Mouse (Mus musculus) thymus, postnatal 0 days (tissue): Measurements from ENCODE around the gene Parvb. TPM values are rescaled to one million over a fixed set of nuclear protein-coding genes. Genes with fewer than 3 reads are reported as not detected.

Source experiments
- DNase-seq: peaks from one replicate; pipeline ENCODE4 v3.0.0-alpha.2; 2015; ENCODE audit warnings: low spot score
- polyA plus RNA-seq: library from polyadenylated mRNA; unstranded; fragments of >200 nt; fragmentation: Nextera tagmentation; extraction: Ambion mirVana; gene quantifications from 2 replicates; pipeline ENCODE4 v1.2.1, GENCODE M21; 2015

The Parvb gene
- polyA plus RNA-seq, 1 experiment from 2014 or later: 3.1 TPM

DNA sequence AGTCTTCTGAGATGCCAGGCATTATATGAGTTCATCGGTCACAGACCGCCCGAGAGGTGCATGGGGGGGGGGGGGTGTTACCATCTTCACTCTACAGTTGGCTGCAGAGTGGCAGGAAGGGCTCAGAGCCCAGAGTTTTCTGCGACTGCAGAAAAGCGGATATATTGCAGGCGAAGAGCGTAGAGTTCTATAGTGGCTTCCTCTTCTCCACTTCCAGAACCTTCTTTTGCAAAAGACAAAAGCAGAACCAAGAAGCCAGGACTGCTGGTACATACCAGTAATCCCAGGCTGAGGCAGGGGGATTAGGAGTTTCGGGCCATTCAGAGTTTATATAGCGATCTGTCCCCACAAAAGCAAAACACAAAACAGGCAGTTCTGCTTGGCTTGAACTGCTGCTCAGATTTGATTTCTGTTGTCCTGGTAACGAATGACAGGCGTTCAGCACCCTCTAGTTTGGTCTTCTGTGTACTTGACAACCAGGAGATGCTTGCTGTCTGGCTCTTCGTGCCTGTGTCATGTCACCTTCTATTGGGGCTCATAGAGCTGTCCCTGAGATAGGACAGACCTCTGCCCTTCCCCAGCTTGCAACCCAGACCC lies 24.5 kb downstream of the Parvb start:
- no peak for DNase-seq

DNA sequence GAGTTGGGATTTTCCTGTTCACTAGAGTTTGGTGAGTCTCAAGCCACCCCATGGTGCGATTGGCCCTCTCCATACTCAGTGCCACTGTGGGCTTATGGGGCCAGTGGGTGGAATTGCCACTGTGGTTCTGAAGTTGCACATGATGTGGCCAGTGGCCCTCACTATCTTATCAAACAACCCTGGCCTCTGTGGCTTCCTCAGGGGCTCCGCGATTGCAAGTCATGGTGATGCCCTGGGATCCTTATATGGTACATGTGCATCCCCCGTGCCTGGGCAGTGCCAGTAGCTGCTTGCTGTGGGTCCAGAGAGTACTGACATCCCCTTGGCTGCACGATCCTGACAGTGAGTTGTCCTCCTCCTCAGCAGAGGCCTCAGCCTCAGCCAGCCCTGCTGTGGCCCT lies 25.0 kb downstream of the Parvb start:
- no peak for DNase-seq

- DNase-seq: no peak
Measured at GRCm38 (mm10) chr15:84258602-84259355, 26.9 kb downstream of the Parvb start.

DNA sequence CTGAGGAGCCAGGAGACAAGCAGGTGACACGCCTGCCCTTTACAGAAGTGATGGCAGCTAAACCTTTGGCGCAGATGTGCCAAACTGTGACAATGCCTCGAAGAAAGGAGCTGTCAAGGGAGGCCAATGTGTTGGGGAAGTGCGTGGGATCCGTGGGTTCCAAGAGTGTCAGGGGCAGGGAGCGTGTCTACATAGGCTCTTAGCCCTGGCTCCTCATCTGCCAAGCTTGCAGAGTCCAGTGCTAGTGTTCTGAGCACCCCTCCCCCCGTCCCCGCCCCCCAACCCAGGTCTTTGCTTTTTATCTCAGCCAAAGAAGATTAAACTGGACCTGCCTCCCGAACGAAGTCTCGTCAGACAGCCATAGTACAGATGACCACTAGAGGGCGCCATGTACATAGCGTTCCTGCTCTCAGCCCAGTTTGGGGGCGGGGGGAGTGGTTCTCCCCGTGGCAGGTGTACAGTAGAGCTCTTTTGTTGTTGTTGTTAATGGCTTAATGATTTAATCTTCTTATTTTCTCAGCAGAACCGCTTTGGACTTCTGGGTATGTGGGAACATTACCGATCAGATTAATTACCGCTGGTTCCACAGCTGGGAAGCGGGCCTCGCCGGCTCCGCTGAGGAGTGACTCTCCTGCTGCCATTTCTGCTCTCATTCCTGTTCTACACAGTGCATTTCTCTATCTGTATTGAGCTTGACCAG lies 28.4 kb downstream of the Parvb start:
- DNase-seq: peak; percentile 83

GRCm38 (mm10) chr15:84262630-84263029 lies 30.8 kb downstream of the Parvb start:
- no peak for DNase-seq

- DNase-seq: no peak
Measured at GRCm38 (mm10) chr15:84263573-84263972, 31.7 kb downstream of the Parvb start.

- no peak for DNase-seq
Measured at GRCm38 (mm10) chr15:84265141-84265540, 33.3 kb downstream of the Parvb start.

GRCm38 (mm10) chr15:84266290-84266689 lies 34.4 kb downstream of the Parvb start:
- DNase-seq: no peak

DNA sequence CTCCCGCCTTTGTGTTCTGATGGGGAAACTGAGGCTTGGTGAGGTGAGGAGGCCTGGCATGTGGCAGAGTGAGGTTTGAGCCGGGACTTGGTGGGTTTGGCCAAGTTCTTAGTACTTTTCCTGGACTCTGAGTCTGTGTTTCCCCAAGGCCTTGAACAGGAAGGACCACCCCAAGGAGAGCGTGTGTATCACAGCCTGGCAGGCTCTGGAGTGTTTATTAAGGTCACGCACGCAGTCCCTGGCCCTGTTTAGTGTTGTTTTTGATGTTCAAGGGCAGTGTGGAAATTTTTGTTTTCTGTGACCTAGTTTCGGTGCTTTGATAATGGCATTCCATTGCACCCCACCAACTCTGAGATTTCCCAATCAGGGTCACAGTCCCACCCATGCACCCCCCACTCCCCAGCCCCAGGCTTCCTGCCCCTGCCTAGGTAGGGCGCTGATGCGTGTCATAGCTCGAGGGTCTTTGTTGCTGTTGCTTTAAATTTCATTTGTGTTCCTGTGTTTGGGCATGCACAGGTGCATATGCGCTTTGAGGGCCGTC lies 35.9 kb downstream of the Parvb start:
- DNase-seq: no peak

- no peak for DNase-seq
Measured at GRCm38 (mm10) chr15:84269107-84269633, 37.3 kb downstream of the Parvb start.

GRCm38 (mm10) chr15:84270032-84270431 lies 38.2 kb downstream of the Parvb start:
- no peak for DNase-seq

- no peak for DNase-seq
Measured at GRCm38 (mm10) chr15:84270463-84270862, 38.6 kb downstream of the Parvb start.

GRCm38 (mm10) chr15:84276066-84276465 lies 44.2 kb downstream of the Parvb start:
- no peak for DNase-seq

DNA sequence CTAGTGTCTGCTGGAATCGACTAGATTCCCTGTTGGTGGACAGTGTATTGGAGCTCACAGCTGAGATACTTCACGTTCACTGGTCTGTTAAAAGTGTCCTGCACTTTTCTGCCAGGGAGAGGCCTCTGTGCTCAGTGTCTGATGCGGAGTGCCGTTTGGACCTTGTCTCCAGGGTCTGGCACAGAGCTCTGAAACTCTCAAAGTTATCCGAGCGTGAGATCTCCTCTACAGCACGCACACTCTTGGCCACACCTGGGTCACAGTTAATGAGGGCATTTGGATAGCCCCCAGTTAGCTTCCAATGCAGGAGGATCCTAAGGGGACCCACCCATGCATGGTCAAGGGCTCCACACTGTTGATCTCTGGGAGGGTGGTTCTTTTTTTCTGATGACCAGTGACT lies 46.2 kb downstream of the Parvb start:
- no peak for DNase-seq

- DNase-seq: no peak
Measured at GRCm38 (mm10) chr15:84278656-84279055, 46.8 kb downstream of the Parvb start.

- no peak for DNase-seq
Measured at GRCm38 (mm10) chr15:84280309-84280708, 48.5 kb downstream of the Parvb start.

DNA sequence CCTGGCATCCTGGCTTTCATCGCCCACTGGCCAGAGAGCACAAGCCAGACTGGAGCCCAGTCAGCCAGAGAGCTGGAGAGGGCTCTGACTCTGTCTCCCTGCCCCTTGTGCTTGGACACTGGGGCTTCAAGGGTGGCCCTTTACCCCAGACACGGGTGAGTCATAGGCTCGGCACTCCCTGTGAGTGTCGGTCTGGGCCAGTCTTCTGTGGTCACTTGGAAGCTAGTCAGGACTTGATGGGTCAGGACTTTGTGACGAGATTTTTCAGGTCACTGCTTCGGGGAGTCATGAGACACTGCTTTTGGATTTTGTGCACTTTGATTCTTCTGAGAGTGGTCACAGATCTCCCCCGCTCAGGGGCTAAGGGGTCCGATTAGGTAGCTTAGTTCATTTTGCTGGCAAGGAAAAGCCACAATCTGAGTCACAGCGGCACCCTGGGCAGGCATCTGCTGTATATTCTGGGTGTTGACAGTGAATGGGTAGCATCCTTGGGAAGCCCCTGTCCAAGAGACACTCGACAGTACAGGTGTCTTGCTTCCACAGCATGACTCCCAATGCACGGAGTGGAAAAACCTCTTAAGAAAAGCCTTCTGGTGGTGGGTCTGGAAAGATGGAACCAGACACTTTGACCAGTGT lies 49.0 kb downstream of the Parvb start:
- no peak for DNase-seq

- DNase-seq: no peak
Measured at GRCm38 (mm10) chr15:84282206-84283085, 50.6 kb downstream of the Parvb start.

DNA sequence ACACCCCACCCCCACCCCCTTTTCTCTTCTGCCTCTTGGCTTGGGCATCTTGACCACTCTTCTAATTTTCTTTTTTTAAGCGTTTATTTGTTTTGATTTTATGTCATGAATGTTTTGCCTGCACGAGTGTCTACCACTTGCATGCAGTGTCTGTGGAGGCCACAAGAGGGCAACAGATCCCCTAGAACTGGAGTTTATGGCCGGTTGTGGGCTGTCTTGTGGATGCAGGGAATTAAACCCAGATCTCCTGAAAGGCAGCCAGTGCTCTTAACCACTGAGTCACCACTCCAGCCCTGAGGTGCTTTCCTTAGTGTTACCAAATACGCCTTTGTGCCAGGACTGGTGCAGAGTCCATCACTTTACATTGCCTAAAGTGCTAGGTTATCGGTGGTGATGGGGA lies 52.2 kb downstream of the Parvb start:
- peak; percentile 63 for DNase-seq

DNA sequence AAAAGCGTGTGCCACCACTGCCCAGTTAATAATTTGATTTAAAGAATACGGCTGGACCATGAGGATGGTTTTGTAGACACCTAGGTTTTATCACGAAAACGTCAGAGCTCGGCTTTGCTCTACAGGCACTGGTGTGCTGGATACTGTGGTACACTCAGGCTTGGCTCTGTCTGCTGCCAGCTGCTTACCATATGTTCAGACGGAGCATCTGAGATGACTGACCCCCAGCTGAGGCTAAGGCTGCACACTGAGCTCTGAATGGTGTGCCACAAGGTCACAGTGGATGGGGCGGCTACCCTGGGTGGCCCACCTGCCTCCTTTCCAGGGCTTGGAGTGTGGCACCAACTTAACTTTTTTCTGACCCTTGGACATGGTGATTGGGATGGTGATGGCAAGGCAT lies 53.6 kb downstream of the Parvb start:
- DNase-seq: no peak
